Mouse (Mus musculus) heart, postnatal 0 days (tissue): ENCODE data around the gene Igsf9b. TPM values are rescaled to one million over a fixed set of nuclear protein-coding genes. Genes with fewer than 3 reads are reported as not detected.

ENCODE experiments used
- ATAC-seq: fragments of 200-750 bp; cut with Nextera tagmentation; 2 replicates; pipeline ENCODE4 v1.8.0; 2017; ENCODE audit warnings: low read depth, moderate number of reproducible peaks, moderate library complexity; ENCODE audit not compliant: insufficient read depth
- DNase-seq: peaks from one replicate; pipeline ENCODE4 v3.0.0-alpha.2; 2016; ENCODE audit warnings: low spot score
- H3K27ac ChIP-seq: fragments of 300-500 bp; sonication (generic); 2 replicates; pipeline ENCODE4 v1.5.1; 2014; ENCODE audit warnings: low read depth, mild to moderate bottlenecking
- H3K27me3 ChIP-seq: fragments of 300-500 bp; sonication (generic); 2 replicates; pipeline ENCODE4 v1.6.1; 2014; ENCODE audit warnings: low read length, mixed read lengths; ENCODE audit not compliant: control insufficient read depth, insufficient read depth
- H3K36me3 ChIP-seq: fragments of 300-500 bp; sonication (generic); replicated peaks from 2 replicates; pipeline ENCODE4 v1.6.1; 2014; ENCODE audit warnings: low read length, mixed read lengths; ENCODE audit not compliant: control insufficient read depth, insufficient read depth
- H3K4me1 ChIP-seq: fragments of 300-500 bp; sonication (generic); 2 replicates; pipeline ENCODE4 v1.6.1; 2014; ENCODE audit warnings: antibody characterized with exemption; ENCODE audit not compliant: control insufficient read depth, insufficient read depth
- H3K4me2 ChIP-seq: fragments of 300-500 bp; sonication (generic); 2 replicates; pipeline ENCODE4 v1.6.1; 2014; ENCODE audit warnings: low read depth, mild to moderate bottlenecking, low read length, moderate library complexity
- H3K4me3 ChIP-seq: fragments of 300-500 bp; sonication (generic); 2 replicates; pipeline ENCODE4 v1.5.1; 2014; ENCODE audit warnings: low read depth, low read length
- H3K9ac ChIP-seq: fragments of 300-500 bp; sonication (generic); replicated peaks from 2 replicates; pipeline ENCODE4 v1.6.1; 2014; ENCODE audit warnings: low read depth, low read length, mixed read lengths
- H3K9me3 ChIP-seq: fragments of 300-500 bp; sonication (generic); replicated peaks from 2 replicates; pipeline ENCODE4 v1.6.1; 2016; ENCODE audit warnings: low read length; ENCODE audit not compliant: control insufficient read depth
- CTCF ChIP-seq: IDR thresholded peaks from 2 replicates; pipeline ENCODE4 v1.5.1; 2016; ENCODE audit warnings: antibody characterized with exemption, control low read depth, low read depth
- EP300 ChIP-seq: IDR thresholded peaks from 2 replicates; pipeline ENCODE4 v1.6.1; 2016; ENCODE audit warnings: antibody characterized with exemption, low read depth
- WGBS: fragments of 180-500 bp; shearing (Covaris S2); extraction: QIAGEN DNeasy Blood & Tissue Kit; methylation state at CpG from one replicate; pipeline ENCODE4 v1.1.7; 2014; 5-methylcytosine and 5-hydroxymethylcytosine counted together
- polyA plus RNA-seq: library from polyadenylated mRNA; unstranded; fragments of >200 nt; fragmentation: Nextera tagmentation; extraction: Ambion mirVana; gene quantifications from 2 replicates; pipeline ENCODE4 v1.2.1, GENCODE M21; 2015
- total RNA-seq: library from RNA; depleted of rRNA; stranded (reverse); fragments of >200 nt; gene quantifications from 2 replicates; pipeline ENCODE4 v1.2.3, GENCODE M21; 2014; ENCODE audit warnings: low replicate concordance

Gene Igsf9b
- total and polyA plus RNA-seq, 2 experiments from 2014 or later, result 2.8 to 6.0 TPM

GRCm38 (mm10) chr9:27265009-27265408 is 34.0 kb upstream of the Igsf9b start:
- Histone ChIP-seq H3K4me3 (no peak overlapping the region), H3K4me1 (0 out of 2 replicates have a peak, but pooled peaks cover 3% of the 10 kb centered on the region), H3K4me2 (no peak overlapping the region), H3K9ac (no peak overlapping the region), H3K36me3 (no peaks in the 10 kb centered on the region), H3K27me3 (no peaks in the 10 kb centered on the region), H3K27ac (no peak overlapping the region), H3K9me3 (no peaks in the 10 kb centered on the region)
- ATAC-seq (no peak), DNase-seq (no peak)
- 36% methylated on average over 3 of the region's 3 CpGs for WGBS
- TF ChIP-seq CTCF (no peak), EP300 (no peak)

- ATAC-seq (no peak), DNase-seq (no peak)
- no peak overlapping the region for H3K27ac ChIP-seq
- TF ChIP-seq EP300 (no peak), CTCF (no peak)
- 79% methylated on average over 5 of the region's 5 CpGs for WGBS
- H3K27me3 ChIP-seq, result no peaks in the 10 kb centered on the region
- H3K4me2 ChIP-seq, result no peak overlapping the region
- 0 out of 2 replicates have a peak, but pooled peaks cover 3% of the 10 kb centered on the region for H3K4me1 ChIP-seq
- no peaks in the 10 kb centered on the region for H3K9me3 ChIP-seq
- H3K36me3 ChIP-seq, result no peaks in the 10 kb centered on the region
- H3K9ac ChIP-seq, result no peak overlapping the region
- no peak overlapping the region for H3K4me3 ChIP-seq
These were observed 31.1 kb upstream of the Igsf9b start for GRCm38 (mm10) chr9:27267878-27268277.

GRCm38 (mm10) chr9:27268493-27268892 is 30.5 kb upstream of the Igsf9b start:
- TF ChIP-seq CTCF (no peak), EP300 (no peak)
- Histone ChIP-seq H3K4me2 (no peak overlapping the region), H3K27me3 (no peaks in the 10 kb centered on the region), H3K4me1 (0 out of 2 replicates have a peak, but pooled peaks cover 3% of the 10 kb centered on the region), H3K27ac (no peak overlapping the region), H3K4me3 (no peak overlapping the region), H3K9ac (no peak overlapping the region), H3K9me3 (no peaks in the 10 kb centered on the region), H3K36me3 (no peaks in the 10 kb centered on the region)
- DNase-seq (no peak), ATAC-seq (no peak)
- WGBS, result 66% methylated on average over 4 of the region's 4 CpGs

GRCm38 (mm10) chr9:27269322-27269721 is 29.7 kb upstream of the Igsf9b start:
- Histone ChIP-seq H3K4me3 (no peak overlapping the region), H3K27me3 (no peaks in the 10 kb centered on the region), H3K9ac (no peak overlapping the region), H3K4me1 (0 out of 2 replicates have a peak, but pooled peaks cover 3% of the 10 kb centered on the region), H3K4me2 (no peak overlapping the region), H3K9me3 (no peaks in the 10 kb centered on the region), H3K36me3 (no peaks in the 10 kb centered on the region), H3K27ac (no peak overlapping the region)
- TF ChIP-seq EP300 (no peak), CTCF (no peak)
- WGBS, result 71% methylated on average over 4 of the region's 4 CpGs
- ATAC-seq, result no peak
- no peak for DNase-seq

GRCm38 (mm10) chr9:27269904-27270303 is 29.1 kb upstream of the Igsf9b start:
- H3K9me3 ChIP-seq, result no peaks in the 10 kb centered on the region
- no peak overlapping the region for H3K9ac ChIP-seq
- H3K27me3 ChIP-seq, result no peaks in the 10 kb centered on the region
- no peaks in the 10 kb centered on the region for H3K36me3 ChIP-seq
- ATAC-seq (no peak), DNase-seq (no peak)
- H3K4me2 ChIP-seq, result no peak overlapping the region
- no peak overlapping the region for H3K4me3 ChIP-seq
- H3K27ac ChIP-seq, result no peak overlapping the region
- TF ChIP-seq CTCF (no peak), EP300 (no peak)
- H3K4me1 ChIP-seq, result 0 out of 2 replicates have a peak, but pooled peaks cover 3% of the 10 kb centered on the region
- 64% methylated on average over 2 of the region's 2 CpGs for WGBS

- H3K36me3 ChIP-seq, result no peaks in the 10 kb centered on the region
- TF ChIP-seq CTCF (no peak), EP300 (no peak)
- ATAC-seq (no peak), DNase-seq (no peak)
- no peak overlapping the region for H3K4me3 ChIP-seq
- no peak overlapping the region for H3K27ac ChIP-seq
- no peak overlapping the region for H3K4me2 ChIP-seq
- 77% methylated on average over 2 of the region's 2 CpGs for WGBS
- H3K4me1 ChIP-seq, result no peaks in the 10 kb centered on the region
- no peaks in the 10 kb centered on the region for H3K27me3 ChIP-seq
- no peaks in the 10 kb centered on the region for H3K9me3 ChIP-seq
- H3K9ac ChIP-seq, result no peak overlapping the region
These were observed 27.1 kb upstream of the Igsf9b start for GRCm38 (mm10) chr9:27271899-27272298.
